Mouse (Mus musculus) embryonic fibroblast, embryonic 13.5 days (primary cell): ENCODE data around the gene Igfn1.

Source experiments
- CTCF ChIP-seq: IDR thresholded peaks from 2 replicates; pipeline ENCODE4 v1.5.1; 2011; ENCODE audit warnings: mild to moderate bottlenecking, control low read depth, low read length, moderate library complexity, borderline replicate concordance; ENCODE audit not compliant: insufficient read depth
- POLR2A ChIP-seq: IDR thresholded peaks from 2 replicates; pipeline ENCODE4 v1.6.1; 2011; ENCODE audit warnings: low read depth, mild to moderate bottlenecking, control low read depth, low read length, moderate library complexity

DNA sequence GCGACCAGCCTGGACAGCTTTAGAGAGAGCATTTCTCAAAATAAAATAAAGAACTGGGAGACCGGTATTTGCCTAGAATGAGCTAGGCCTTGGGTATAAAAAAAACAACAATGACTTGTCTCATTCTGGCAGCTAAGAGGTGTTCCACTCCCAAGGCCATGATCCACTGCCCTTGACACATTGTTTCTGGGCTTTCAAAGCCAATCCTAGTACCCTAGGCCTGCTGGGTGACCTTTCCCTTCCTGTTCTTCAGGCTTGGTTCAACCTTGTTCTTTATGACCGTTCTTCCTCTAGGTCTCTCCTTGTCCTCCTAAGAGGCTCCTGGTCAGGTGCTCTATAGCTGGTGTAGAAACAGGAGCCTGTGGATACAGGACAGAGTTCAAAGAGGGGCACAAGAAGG is 33.6 kb downstream of the Igfn1 start:
- no peak for TF ChIP-seq POLR2A
- no peak for TF ChIP-seq CTCF
